Mouse (Mus musculus): ENCODE measurements around the gene Ccm2l. TPM values are rescaled to one million over a fixed set of nuclear protein-coding genes. Genes with fewer than 3 reads are reported as not detected.
A peak's percentile ranks its signal among the peaks of the same experiment; 100 is the strongest.

Gene Ccm2l
- polyA plus RNA-seq, 1 experiment from 2014 or later, result 0.83 TPM

DNA sequence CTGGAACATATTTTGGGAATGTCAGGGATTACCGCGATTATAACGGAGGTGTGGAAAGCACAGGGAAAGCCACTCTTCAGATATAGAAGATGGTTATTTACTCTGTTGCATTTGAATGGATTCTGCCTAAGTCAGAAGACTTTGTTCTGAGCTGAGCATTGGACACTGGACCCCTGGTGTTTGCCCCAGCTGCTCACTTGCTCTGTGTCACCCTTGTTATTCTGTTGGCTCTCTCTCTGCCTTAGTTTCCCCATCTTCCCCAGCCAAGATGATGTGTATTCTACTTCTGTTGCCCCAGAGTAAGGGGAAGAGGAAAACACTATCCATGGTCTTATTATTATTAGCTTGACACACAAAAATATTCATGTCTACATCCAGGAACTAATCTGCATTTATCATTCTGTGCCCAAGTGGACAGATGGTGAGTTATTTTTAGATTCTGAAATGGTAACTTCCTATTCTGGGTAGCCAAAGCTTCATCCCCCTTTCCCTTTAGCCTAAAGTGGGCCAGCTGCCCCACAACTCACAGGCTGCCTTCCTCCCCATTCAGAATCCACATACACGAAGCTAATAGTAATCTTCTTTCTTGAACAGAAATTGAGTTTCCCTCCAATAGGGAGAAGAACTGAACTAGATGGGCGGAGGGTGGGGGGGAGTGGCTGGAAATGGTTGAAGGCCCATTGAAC is 32.1 kb upstream of the Ccm2l start:
- Histone ChIP-seq H3K4me1 (peaks cover 23% of the 10 kb centered on the region), H3K36me3 (replicated peaks) (no peaks in the 10 kb centered on the region), H3K27ac (no peak overlapping the region), H3K27me3 (ENCODE audit: poor library complexity, severe bottlenecking) (peaks cover 69% of the 10 kb centered on the region), H3K9me3 (no peaks in the 10 kb centered on the region), H3K4me3 (no peak overlapping the region)
- no peak for DNase-seq (ENCODE audit: extremely low spot score, low spot score)
- 61% methylated on average over 5 of the region's 5 CpGs for WGBS

DNA sequence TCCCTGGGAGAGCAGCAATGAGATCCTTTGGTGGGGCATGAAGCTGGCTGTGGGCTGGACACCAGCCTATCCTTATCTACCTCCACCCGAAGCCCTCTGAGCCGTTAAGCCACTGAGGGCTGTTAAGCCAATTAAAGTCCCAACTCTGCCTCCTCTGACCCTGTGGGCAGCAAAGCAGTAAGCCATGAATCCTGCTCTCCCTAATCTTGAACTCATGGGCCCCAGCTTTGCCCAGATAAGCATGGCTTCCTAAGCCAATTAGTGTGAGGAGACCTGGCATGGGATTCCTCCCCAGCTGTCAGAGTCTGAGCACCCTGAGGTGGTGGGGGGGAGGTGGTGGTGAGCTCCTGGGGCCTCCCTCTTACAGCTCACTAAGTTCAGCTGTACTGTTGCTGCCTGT is 29.1 kb upstream of the Ccm2l start:
- WGBS, result 22% methylated on average over 2 of the region's 2 CpGs
- no peak overlapping the region for H3K27ac ChIP-seq
- peaks cover 43% of the 10 kb centered on the region for H3K27me3 ChIP-seq (ENCODE audit: poor library complexity, severe bottlenecking)
- H3K36me3 ChIP-seq (replicated peaks), result no peaks in the 10 kb centered on the region
- DNase-seq (ENCODE audit: extremely low spot score, low spot score), result no peak
- H3K4me1 ChIP-seq, result peaks cover 15% of the 10 kb centered on the region
- H3K9me3 ChIP-seq, result no peaks in the 10 kb centered on the region
- H3K4me3 ChIP-seq, result no peak overlapping the region

DNA sequence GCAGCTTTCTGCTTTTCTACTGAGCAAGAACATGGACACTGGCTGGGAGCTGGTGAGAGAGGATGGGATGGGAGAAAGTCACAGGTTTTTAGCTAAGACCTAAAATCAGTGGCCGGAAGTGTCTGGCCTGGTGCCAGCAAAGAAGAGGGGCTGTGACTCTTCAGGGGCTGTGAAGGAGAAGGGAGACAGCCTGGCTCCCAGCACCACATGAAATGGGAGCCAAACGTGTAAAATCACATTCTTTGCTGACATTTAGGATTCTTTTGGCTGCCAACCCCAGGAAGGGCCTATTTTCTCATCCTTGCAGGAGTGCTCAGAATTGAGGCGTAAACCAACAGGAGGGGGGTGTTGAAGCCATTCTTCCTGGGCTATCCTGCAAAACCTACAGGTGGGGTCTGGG is 21.9 kb upstream of the Ccm2l start:
- DNase-seq (ENCODE audit: extremely low spot score, low spot score), result no peak
- Histone ChIP-seq H3K4me3 (no peak overlapping the region), H3K27me3 (ENCODE audit: poor library complexity, severe bottlenecking) (no peaks in the 10 kb centered on the region; the same call in 1 of the 2 replicates), H3K27ac (no peak overlapping the region), H3K4me1 (no peaks in the 10 kb centered on the region), H3K36me3 (replicated peaks) (no peaks in the 10 kb centered on the region), H3K9me3 (no peaks in the 10 kb centered on the region)
- 74% methylated on average over 3 of the region's 3 CpGs for WGBS

DNA sequence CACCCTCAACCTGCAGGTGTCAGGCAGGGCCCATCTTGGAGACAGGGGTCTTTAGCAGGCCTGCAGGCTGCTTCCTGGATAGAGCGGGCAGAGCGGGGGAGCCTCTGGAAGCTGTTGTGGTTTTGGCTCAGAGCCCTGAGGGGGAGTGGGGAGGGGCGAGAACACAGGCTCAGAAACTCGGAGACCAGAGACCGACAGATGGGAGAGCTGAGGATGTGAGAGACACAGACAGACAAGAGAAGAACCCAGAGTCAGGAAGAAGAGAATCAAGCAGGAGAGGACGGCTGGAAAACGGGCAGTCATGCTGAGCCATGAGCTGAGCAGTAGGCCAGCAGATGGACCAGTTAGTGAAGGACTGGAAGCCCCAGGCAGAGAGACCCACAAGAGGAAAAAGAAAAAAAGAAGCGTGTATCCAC is 19.9 kb upstream of the Ccm2l start:
- H3K27ac ChIP-seq, result no peak overlapping the region
- DNase-seq (ENCODE audit: extremely low spot score, low spot score), result no peak
- no peaks in the 10 kb centered on the region for H3K9me3 ChIP-seq

DNA sequence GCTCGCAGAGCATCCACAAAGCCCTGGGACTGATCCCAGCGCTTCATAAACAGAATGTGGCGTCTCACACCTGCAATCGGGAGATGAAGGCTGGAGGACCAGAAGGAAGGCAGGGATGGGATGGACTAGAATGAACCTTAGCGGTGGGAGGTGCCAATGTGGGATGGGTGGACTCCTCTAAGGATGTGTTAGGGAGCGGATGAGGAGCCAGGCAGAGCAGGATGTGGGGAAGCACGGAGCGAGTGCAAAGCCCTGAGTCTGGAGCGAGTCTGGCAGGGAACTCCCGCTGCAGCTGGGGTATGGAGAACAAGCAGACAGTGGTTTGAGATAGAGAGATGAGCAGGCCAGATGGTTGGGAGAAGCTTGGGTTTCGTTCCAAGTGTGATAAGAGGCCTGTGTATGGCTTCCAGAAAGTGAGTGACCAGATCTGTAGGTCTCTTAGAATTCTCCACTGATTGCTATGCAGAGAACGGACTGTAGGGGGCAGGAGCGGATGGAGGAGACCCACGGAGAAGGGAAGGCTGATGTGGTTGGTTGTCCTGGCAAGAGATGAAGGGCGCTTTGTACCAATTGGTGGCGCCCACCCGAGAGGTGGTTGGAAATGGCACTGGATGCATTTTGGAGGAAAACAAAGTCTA is 17.8 kb upstream of the Ccm2l start:
- Histone ChIP-seq H3K27ac (no peak overlapping the region), H3K4me1 (peaks cover 6% of the 10 kb centered on the region), H3K27me3 (ENCODE audit: poor library complexity, severe bottlenecking) (peaks cover 39% of the 10 kb centered on the region), H3K9me3 (no peaks in the 10 kb centered on the region), H3K36me3 (replicated peaks) (no peaks in the 10 kb centered on the region), H3K4me3 (no peak overlapping the region)
- DNase-seq (ENCODE audit: extremely low spot score, low spot score), result peak; percentile 40
- 46% methylated on average over 17 of the region's 17 CpGs for WGBS

More for the DNA sequence above, 19.9 kb upstream of the Ccm2l start:
- 59% methylated on average over 8 of the region's 8 CpGs for WGBS
- no peaks in the 10 kb centered on the region for H3K4me1 ChIP-seq
- H3K27me3 ChIP-seq (ENCODE audit: poor library complexity, severe bottlenecking), result peaks cover 19% of the 10 kb centered on the region
- no peak overlapping the region for H3K4me3 ChIP-seq
- H3K36me3 ChIP-seq (replicated peaks), result no peaks in the 10 kb centered on the region

DNA sequence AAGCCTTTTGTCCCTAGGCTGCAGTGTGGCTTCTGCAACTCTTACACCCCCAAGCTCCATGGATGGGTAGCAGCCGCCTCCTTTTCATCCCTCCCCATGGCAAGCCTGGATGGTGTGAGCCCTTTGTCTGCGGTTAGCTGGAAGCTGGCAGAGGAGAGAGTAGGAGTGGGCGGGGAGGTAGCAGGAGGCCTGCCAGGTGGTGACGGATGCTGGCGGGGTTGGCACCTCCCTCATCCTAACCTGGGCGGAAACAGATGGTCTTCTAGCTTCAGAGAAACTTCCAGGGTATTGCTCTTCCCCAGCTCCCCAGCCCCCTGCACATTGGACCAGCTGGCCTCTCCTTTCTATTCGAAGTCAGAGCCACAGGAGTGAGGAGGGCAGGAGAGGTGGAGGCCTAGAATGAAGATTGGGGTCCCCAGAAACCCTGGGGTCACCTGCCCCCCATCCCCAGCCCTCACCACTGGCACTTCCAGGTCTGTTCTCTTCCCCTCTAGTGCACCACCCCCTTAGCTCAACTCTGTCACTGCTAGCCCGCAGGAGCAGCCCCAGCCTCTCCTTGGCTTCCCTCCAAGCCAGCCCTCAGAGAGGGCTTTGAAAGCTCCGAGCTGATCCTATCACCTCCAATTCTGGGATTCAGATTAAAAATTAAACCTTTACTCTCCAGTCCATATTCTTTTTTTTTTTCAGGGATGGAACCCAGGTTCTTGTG is 16.3 kb upstream of the Ccm2l start:
- no peak for DNase-seq (ENCODE audit: extremely low spot score, low spot score)
- H3K4me3 ChIP-seq, result no peak overlapping the region
- H3K4me1 ChIP-seq, result peaks cover 6% of the 10 kb centered on the region
- WGBS, result 65% methylated on average over 9 of the region's 9 CpGs
- H3K9me3 ChIP-seq, result no peaks in the 10 kb centered on the region
- H3K36me3 ChIP-seq (replicated peaks), result no peaks in the 10 kb centered on the region
- H3K27ac ChIP-seq, result no peak overlapping the region
- H3K27me3 ChIP-seq (ENCODE audit: poor library complexity, severe bottlenecking), result peaks cover 54% of the 10 kb centered on the region

DNA sequence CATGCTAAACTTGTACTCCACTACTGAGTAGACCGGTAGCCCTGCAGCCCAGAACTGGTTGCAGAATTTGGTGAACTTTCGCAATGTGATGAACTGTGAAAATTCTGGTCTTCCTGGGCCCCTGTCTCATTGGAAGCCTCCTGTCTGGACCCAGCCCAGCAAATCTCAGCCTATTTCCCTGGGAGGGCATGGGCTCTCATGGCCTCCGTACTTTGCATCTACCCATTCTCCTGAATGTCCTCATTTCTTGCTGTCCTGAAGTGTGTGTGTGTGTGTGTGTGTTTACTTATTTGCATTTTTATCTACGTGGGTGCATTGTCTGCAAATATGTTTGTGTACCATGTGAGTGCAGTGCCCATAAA is 15.8 kb upstream of the Ccm2l start:
- Histone ChIP-seq H3K27ac (no peak overlapping the region), H3K4me3 (no peak overlapping the region), H3K9me3 (no peaks in the 10 kb centered on the region), H3K27me3 (ENCODE audit: poor library complexity, severe bottlenecking) (peaks cover 58% of the 10 kb centered on the region), H3K4me1 (peaks cover 6% of the 10 kb centered on the region), H3K36me3 (replicated peaks) (no peaks in the 10 kb centered on the region)
- WGBS, result 84% methylated on average over 4 of the region's 4 CpGs
- DNase-seq (ENCODE audit: extremely low spot score, low spot score), result no peak

DNA sequence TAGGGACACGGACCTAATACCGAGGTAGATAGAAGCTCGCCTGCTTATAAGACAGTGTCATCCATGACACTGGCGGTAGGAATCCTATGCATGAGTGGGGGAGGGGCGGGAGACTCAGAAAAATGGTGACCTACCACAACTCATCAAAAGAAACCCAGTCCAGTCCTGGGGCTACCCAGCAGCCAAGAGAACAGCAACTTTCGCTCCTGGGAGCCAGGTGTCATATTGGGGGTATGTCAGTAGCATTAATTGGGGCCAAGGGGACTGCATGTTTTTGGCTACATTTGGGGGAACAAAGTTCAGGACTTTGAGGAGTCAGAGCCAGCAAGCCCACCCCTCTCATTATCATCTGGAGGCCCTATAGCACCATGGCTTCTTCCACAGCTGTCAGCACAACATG is 14.7 kb upstream of the Ccm2l start:
- no peak overlapping the region for H3K27ac ChIP-seq
- H3K4me3 ChIP-seq, result no peak overlapping the region
- peaks cover 58% of the 10 kb centered on the region for H3K27me3 ChIP-seq (ENCODE audit: poor library complexity, severe bottlenecking)
- peaks cover 6% of the 10 kb centered on the region for H3K4me1 ChIP-seq
- 82% methylated on average over 6 of the region's 6 CpGs for WGBS
- no peak for DNase-seq (ENCODE audit: extremely low spot score, low spot score)
- no peaks in the 10 kb centered on the region for H3K9me3 ChIP-seq
- no peaks in the 10 kb centered on the region for H3K36me3 ChIP-seq (replicated peaks)

DNA sequence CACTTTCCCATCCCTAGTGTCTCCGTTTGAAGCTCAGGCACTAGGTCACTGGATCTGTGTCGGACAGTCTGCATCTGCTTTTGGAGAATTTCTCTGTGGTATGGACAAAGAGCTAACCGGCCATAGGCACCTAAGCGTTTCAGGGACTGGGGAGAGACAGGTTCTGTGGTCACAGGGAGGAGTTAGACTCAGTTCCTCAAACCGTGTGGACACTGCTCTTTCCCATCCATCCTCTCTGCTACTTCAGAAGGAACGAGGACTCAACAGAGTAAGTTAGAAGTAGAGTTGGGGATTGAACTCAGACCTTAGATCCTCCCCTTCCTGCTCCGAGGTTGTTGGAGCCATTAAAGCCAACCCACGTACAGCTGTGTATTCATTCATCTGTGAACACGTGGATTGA is 14.2 kb upstream of the Ccm2l start:
- peaks cover 58% of the 10 kb centered on the region for H3K27me3 ChIP-seq (ENCODE audit: poor library complexity, severe bottlenecking)
- no peaks in the 10 kb centered on the region for H3K36me3 ChIP-seq (replicated peaks)
- H3K4me3 ChIP-seq, result no peak overlapping the region
- peaks cover 6% of the 10 kb centered on the region for H3K4me1 ChIP-seq
- DNase-seq (ENCODE audit: extremely low spot score, low spot score), result no peak
- WGBS, result 82% methylated on average over 9 of the region's 9 CpGs
- no peak overlapping the region for H3K27ac ChIP-seq
- H3K9me3 ChIP-seq, result no peaks in the 10 kb centered on the region

DNA sequence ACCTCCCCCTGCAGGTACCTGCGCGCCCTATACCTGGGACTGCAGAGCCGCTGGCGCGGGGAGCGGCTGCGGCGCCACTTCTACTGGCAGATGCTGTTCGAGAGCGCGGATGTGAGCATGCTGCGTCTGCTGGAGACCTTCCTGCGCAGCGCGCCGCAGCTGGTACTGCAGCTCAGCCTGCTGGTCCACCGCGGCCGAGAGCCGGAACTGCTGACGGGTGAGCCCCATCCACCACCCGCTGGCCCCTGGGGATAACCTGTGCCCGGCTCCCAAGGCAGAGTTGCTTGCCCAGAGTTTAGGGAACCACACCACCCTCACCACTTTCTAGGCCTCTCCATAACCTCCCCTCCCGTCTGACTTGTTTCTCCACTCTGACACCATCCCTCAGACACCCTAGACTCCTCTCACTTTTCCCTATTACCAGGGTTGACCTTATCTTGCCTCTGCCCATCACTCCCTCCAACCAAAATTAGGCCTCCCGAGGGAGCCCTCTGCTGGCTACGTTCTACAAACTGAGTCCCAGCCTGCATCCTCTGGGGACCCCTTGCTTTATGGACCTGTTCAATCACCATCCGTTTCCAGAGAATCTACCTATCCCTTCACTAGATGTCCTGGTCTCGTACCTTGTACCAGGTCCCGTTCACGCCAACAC is 12.9 kb upstream of the Ccm2l start:
- no peaks in the 10 kb centered on the region for H3K36me3 ChIP-seq (replicated peaks)
- H3K27me3 ChIP-seq (ENCODE audit: poor library complexity, severe bottlenecking), result peaks cover 58% of the 10 kb centered on the region
- DNase-seq (ENCODE audit: extremely low spot score, low spot score), result no peak
- H3K4me3 ChIP-seq, result peak overlapping the region; percentile 24
- 8% methylated on average over 30 of the region's 30 CpGs for WGBS
- no peak overlapping the region for H3K27ac ChIP-seq
- H3K9me3 ChIP-seq, result no peaks in the 10 kb centered on the region
- H3K4me1 ChIP-seq, result peaks cover 6% of the 10 kb centered on the region

DNA sequence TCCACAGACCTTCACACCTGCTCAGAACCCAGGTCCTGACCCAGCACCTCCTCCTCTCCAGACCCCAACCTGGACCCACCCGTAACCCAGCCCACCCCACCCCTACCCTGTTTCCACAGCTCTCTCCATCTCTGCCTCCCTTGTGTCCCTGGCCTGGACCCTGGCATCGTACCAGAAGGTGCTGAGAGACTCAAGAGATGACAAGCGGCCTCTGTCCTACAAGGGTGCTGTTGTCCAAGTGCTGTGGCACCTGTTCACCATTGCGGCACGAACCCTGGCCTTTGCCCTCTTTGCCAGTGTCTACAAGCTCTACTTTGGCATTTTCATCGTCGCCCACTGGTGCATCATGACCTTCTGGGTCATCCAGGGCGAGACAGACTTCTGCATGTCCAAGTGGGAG is 11.9 kb upstream of the Ccm2l start:
- Histone ChIP-seq H3K36me3 (replicated peaks) (no peaks in the 10 kb centered on the region), H3K27ac (no peak overlapping the region), H3K27me3 (ENCODE audit: poor library complexity, severe bottlenecking) (peaks cover 58% of the 10 kb centered on the region), H3K9me3 (no peaks in the 10 kb centered on the region), H3K4me3 (no peak overlapping the region), H3K4me1 (peaks cover 6% of the 10 kb centered on the region)
- no peak for DNase-seq (ENCODE audit: extremely low spot score, low spot score)
- WGBS, result 89% methylated on average over 8 of the region's 8 CpGs

DNA sequence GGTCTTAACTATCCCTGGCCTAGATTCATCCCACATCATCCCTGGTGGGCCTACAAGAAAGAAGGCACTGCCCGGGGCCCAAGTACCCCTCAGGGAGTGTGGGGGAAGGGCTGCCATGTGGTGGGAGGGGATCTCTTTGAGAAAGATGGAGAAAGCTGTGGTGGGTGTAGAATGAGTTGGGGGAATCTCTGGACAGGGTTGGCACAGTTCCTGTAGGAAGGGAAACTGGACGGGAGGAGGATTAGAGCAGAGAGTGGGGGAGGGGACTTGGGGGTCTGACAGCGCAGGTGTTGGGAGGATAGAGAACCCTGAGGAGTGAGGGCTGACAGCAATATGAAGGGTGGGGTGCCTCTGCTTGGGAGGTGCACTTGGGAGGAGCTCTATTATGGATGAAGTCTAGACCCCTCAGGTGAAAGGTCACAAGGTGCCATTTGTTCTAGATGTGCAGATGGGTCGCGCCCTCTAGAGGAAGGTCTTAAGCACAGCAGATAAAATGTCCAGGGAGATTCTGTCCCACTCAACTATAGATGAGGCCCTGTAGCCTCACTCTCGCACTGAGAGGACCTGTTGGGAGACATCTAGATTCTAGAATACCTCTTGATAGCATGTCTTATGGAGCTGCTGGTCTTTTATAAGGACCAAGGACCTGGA is 10.4 kb upstream of the Ccm2l start:
- H3K27ac ChIP-seq, result no peak overlapping the region
- no peaks in the 10 kb centered on the region for H3K36me3 ChIP-seq (replicated peaks)
- H3K4me3 ChIP-seq, result no peak overlapping the region
- H3K4me1 ChIP-seq, result peaks cover 6% of the 10 kb centered on the region
- H3K9me3 ChIP-seq, result no peaks in the 10 kb centered on the region
- H3K27me3 ChIP-seq (ENCODE audit: poor library complexity, severe bottlenecking), result peaks cover 43% of the 10 kb centered on the region
- DNase-seq (ENCODE audit: extremely low spot score, low spot score), result no peak
- WGBS, result 61% methylated on average over 6 of the region's 6 CpGs
